Mouse (Mus musculus): Measurements from ENCODE around the gene Tspan14. TPM values are rescaled to one million over a fixed set of nuclear protein-coding genes. Genes with fewer than 3 reads are reported as not detected.

Tspan14 gene
- polyA plus RNA-seq (2016; fragmentation: Nextera tagmentation; extraction: Ambion mirVana), result 99.6 and 99.7 TPM in 2 replicates

DNA sequence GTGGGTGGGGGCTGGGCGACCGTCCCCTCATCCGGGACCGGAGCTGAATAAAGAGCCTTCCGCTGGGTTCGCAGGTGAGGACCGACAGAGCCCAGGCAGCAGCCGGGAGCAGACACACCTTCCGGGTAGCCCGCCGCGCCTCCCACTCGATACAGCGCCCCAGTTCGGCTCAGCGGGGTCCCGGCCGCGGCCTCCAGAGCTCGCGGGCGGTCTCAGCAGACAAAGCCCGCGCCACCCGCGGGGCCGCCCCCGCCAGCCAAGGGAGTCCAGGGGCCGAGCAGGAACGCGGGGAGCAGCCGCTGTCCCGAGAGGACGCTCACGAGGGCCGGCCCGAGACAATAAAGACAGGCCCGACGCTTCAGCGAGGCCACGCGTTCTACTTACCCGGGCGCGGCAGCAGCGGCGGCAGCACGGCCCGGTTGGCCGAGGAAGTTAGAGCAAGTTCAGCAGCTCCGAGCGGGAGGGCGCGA lies at the start of gene Tspan14:
TSS of gene Tspan14 (minus strand) at position 416 of the 470 bp plus-strand sequence.
- H3K9ac ChIP-seq, result peak within 1 kb of the TSS; percentile 92
- peak within 1 kb of the TSS; percentile 79 for H3K27ac ChIP-seq
- H3K36me3 ChIP-seq, result no peaks in the 10 kb centered on the region
- H3K27me3 ChIP-seq (replicated peaks), result no peaks in the 10 kb centered on the region
- peak within 1 kb of the TSS; percentile 87 for H3K4me3 ChIP-seq
- peaks cover 35% of the 10 kb centered on the region for H3K4me1 ChIP-seq
- no peak; the same call in 1 of the 2 replicates for ATAC-seq (ENCODE audit: low FRiP score, low read depth)
- peak within 1 kb of the TSS; percentile 92 for H3K4me2 ChIP-seq (replicated peaks)
- WGBS, result under 1% methylated on average over 54 of the region's 54 CpGs
- no peaks in the 10 kb centered on the region for H3K9me3 ChIP-seq

GRCm38 (mm10) chr14:41014701-41015240 lies 48.2 kb upstream of the Tspan14 start:
- Histone ChIP-seq H3K27ac (no peak overlapping the region), H3K9me3 (no peaks in the 10 kb centered on the region), H3K4me1 (no peaks in the 10 kb centered on the region), H3K36me3 (no peaks in the 10 kb centered on the region), H3K27me3 (replicated peaks) (no peaks in the 10 kb centered on the region), H3K4me2 (replicated peaks) (no peak overlapping the region), H3K9ac (no peak overlapping the region), H3K4me3 (no peak overlapping the region)
- no peak for ATAC-seq (ENCODE audit: low FRiP score, low read depth)
- WGBS, result 78% methylated on average over 5 of the region's 5 CpGs

DNA sequence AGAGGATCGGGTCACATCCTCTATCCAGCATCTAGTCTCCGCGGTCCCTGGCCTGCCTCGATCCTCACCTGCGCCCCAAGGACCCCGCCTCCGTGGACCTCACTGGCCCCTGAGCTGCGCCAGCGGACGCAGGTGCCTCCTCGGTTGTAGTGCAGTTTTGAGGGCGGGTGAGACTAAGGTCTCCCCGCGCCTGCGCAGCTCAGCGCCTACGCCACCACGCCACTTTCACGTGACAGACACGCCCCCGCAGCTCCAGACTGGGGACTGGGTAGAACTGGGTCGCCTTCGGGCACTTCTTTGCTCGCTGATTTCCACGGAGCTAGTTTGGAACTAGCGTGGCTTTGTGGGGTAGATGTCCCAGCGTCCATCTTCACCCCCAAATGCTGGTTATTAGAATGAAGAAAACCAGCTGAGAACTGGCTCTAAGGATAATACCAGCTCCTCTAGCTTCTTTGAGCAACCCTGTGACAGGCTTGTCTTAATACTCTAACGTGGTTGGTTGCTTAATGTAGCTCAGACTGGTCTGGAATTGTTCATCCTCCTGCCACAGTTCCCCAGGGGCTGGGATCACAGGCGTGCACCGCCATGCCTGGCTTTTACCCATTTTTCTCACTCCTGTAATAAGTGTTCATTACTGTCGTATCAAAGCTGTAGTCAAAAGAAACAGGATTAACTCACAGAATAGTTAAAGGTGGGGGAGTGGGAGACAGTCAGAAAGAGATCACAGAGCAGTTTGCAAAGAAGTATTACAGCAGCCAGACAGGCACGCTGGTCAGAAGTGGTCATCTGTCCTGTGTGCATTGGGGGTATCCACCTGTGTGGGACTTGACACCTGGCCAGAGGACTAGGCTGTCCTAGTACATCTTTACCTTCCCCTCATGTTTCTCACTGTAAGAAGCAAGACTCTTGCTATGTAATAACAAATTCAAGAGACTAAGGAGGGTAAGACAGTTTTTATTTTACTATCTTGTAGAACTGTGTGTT lies 47.3 kb upstream of the Tspan14 start, which contains the start of gene Fam213a:
TSS of gene Fam213a (minus strand) at position 159 of the 984 bp plus-strand sequence.
- Histone ChIP-seq H3K27me3 (replicated peaks) (no peaks in the 10 kb centered on the region), H3K4me3 (peak within 1 kb of the TSS; percentile 50), H3K4me2 (replicated peaks) (peak within 1 kb of the TSS; percentile 71), H3K36me3 (no peaks in the 10 kb centered on the region), H3K27ac (no peak within 1 kb of the TSS), H3K9ac (peak within 1 kb of the TSS; percentile 61), H3K4me1 (no peaks in the 10 kb centered on the region), H3K9me3 (no peaks in the 10 kb centered on the region)
- peak; percentile 98 for ATAC-seq (ENCODE audit: low FRiP score, low read depth)
- 5% methylated on average over 32 of the region's 32 CpGs for WGBS

- peak overlapping the region; percentile 71 for H3K4me2 ChIP-seq (replicated peaks)
- H3K27me3 ChIP-seq (replicated peaks), result no peaks in the 10 kb centered on the region
- H3K4me3 ChIP-seq, result peak overlapping the region; percentile 50
- H3K9ac ChIP-seq, result peak overlapping the region; percentile 61
- H3K36me3 ChIP-seq, result no peaks in the 10 kb centered on the region
- WGBS, result 20% methylated on average over 9 of the region's 9 CpGs
- peak; percentile 19 for ATAC-seq (ENCODE audit: low FRiP score, low read depth)
- no peaks in the 10 kb centered on the region for H3K4me1 ChIP-seq
- no peak overlapping the region for H3K27ac ChIP-seq
- no peaks in the 10 kb centered on the region for H3K9me3 ChIP-seq
These were observed 46.5 kb upstream of the Tspan14 start for GRCm38 (mm10) chr14:41013143-41013542.

- H3K4me2 ChIP-seq (replicated peaks), result no peak overlapping the region
- H3K36me3 ChIP-seq, result no peaks in the 10 kb centered on the region
- no peak overlapping the region for H3K27ac ChIP-seq
- no peak for ATAC-seq (ENCODE audit: low FRiP score, low read depth)
- WGBS, result 88% methylated on average over 3 of the region's 3 CpGs
- H3K4me1 ChIP-seq, result no peaks in the 10 kb centered on the region
- H3K4me3 ChIP-seq, result no peak overlapping the region
- no peaks in the 10 kb centered on the region for H3K27me3 ChIP-seq (replicated peaks)
- no peaks in the 10 kb centered on the region for H3K9me3 ChIP-seq
- no peak overlapping the region for H3K9ac ChIP-seq
These were observed 45.3 kb upstream of the Tspan14 start for GRCm38 (mm10) chr14:41011916-41012315.

GRCm38 (mm10) chr14:41008138-41008537 lies 41.5 kb upstream of the Tspan14 start:
- 70% methylated on average over 2 of the region's 2 CpGs for WGBS
- H3K36me3 ChIP-seq, result no peaks in the 10 kb centered on the region
- H3K9me3 ChIP-seq, result no peaks in the 10 kb centered on the region
- no peak overlapping the region for H3K27ac ChIP-seq
- no peaks in the 10 kb centered on the region for H3K27me3 ChIP-seq (replicated peaks)
- H3K4me2 ChIP-seq (replicated peaks), result no peak overlapping the region
- ATAC-seq (ENCODE audit: low FRiP score, low read depth), result no peak
- no peak overlapping the region for H3K9ac ChIP-seq
- no peak overlapping the region for H3K4me3 ChIP-seq
- peaks cover 12% of the 10 kb centered on the region for H3K4me1 ChIP-seq

DNA sequence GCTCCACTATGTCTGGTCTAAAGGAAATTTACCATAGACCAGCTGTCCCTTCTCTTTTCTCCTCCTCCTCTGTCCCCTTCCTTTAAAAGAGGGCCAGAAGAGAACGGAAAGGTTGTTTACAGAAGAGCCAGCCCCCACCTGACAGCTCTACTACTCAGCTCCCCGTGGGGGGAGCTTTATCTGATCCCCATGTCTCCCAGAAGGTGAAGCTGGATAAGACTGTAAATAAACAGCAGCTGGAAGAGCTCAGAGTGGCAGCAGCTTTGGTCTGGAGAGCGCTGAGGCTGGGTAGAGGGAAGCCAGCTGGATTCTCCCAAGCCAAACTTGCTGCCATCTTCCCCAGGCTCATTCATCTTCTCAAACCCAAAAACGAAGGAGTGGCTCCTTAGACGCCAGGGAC lies 41.0 kb upstream of the Tspan14 start:
- H3K4me3 ChIP-seq, result no peak overlapping the region

GRCm38 (mm10) chr14:41006899-41007298 lies 40.3 kb upstream of the Tspan14 start:
- WGBS, result 64% methylated on average over 3 of the region's 3 CpGs
- no peaks in the 10 kb centered on the region for H3K27me3 ChIP-seq (replicated peaks)
- 0 out of 2 replicates have a peak, but pooled peaks cover 2% of the 10 kb centered on the region for H3K36me3 ChIP-seq
- no peak overlapping the region for H3K9ac ChIP-seq
- no peak overlapping the region for H3K4me2 ChIP-seq (replicated peaks)
- no peak overlapping the region for H3K4me3 ChIP-seq
- peaks cover 12% of the 10 kb centered on the region for H3K4me1 ChIP-seq
- H3K27ac ChIP-seq, result no peak overlapping the region
- H3K9me3 ChIP-seq, result no peaks in the 10 kb centered on the region
- ATAC-seq (ENCODE audit: low FRiP score, low read depth), result no peak

More for the DNA sequence above, 41.0 kb upstream of the Tspan14 start:
- H3K36me3 ChIP-seq, result no peaks in the 10 kb centered on the region
- peaks cover 12% of the 10 kb centered on the region for H3K4me1 ChIP-seq
- ATAC-seq (ENCODE audit: low FRiP score, low read depth), result no peak
- H3K27me3 ChIP-seq (replicated peaks), result no peaks in the 10 kb centered on the region
- WGBS, result 48% methylated on average over 5 of the region's 5 CpGs
- H3K9me3 ChIP-seq, result no peaks in the 10 kb centered on the region
- H3K27ac ChIP-seq, result no peak overlapping the region
- no peak overlapping the region for H3K9ac ChIP-seq
- H3K4me2 ChIP-seq (replicated peaks), result no peak overlapping the region

GRCm38 (mm10) chr14:41006263-41006662 lies 39.7 kb upstream of the Tspan14 start:
- ATAC-seq (ENCODE audit: low FRiP score, low read depth), result no peak
- H3K4me1 ChIP-seq, result peaks cover 12% of the 10 kb centered on the region
- H3K4me2 ChIP-seq (replicated peaks), result no peak overlapping the region
- no peaks in the 10 kb centered on the region for H3K9me3 ChIP-seq
- no peak overlapping the region for H3K4me3 ChIP-seq
- no peak overlapping the region for H3K9ac ChIP-seq
- H3K36me3 ChIP-seq, result 0 out of 2 replicates have a peak, but pooled peaks cover 7% of the 10 kb centered on the region
- no peaks in the 10 kb centered on the region for H3K27me3 ChIP-seq (replicated peaks)
- H3K27ac ChIP-seq, result no peak overlapping the region
- WGBS, result 93% methylated on average over 10 of the region's 10 CpGs

DNA sequence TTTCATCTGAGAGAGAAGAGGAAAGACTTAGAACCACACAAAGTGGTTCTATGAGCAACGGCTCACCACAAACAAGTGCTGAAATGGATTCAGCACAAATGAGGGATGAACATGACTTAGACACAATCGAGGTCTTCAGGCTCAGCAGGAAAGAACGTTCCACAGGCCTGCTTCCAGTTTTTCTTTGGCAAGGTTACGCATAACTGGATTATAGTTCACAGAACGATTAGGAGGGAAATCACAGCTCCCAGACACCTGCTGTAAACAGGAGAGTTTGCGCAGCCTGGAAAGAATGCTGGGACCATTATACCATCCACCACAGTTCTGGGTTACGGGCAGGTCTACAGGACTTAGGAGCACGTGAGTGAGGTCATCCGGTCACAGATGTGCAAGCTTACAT lies 39.1 kb upstream of the Tspan14 start:
- ATAC-seq (ENCODE audit: low FRiP score, low read depth), result no peak
- no peak overlapping the region for H3K9ac ChIP-seq
- H3K27ac ChIP-seq, result no peak overlapping the region
- peaks cover 12% of the 10 kb centered on the region for H3K4me1 ChIP-seq
- no peak overlapping the region for H3K4me3 ChIP-seq
- 92% methylated on average over 9 of the region's 9 CpGs for WGBS
- H3K9me3 ChIP-seq, result no peaks in the 10 kb centered on the region
- H3K4me2 ChIP-seq (replicated peaks), result no peak overlapping the region
- 0 out of 2 replicates have a peak, but pooled peaks cover 7% of the 10 kb centered on the region for H3K36me3 ChIP-seq
- H3K27me3 ChIP-seq (replicated peaks), result no peaks in the 10 kb centered on the region

DNA sequence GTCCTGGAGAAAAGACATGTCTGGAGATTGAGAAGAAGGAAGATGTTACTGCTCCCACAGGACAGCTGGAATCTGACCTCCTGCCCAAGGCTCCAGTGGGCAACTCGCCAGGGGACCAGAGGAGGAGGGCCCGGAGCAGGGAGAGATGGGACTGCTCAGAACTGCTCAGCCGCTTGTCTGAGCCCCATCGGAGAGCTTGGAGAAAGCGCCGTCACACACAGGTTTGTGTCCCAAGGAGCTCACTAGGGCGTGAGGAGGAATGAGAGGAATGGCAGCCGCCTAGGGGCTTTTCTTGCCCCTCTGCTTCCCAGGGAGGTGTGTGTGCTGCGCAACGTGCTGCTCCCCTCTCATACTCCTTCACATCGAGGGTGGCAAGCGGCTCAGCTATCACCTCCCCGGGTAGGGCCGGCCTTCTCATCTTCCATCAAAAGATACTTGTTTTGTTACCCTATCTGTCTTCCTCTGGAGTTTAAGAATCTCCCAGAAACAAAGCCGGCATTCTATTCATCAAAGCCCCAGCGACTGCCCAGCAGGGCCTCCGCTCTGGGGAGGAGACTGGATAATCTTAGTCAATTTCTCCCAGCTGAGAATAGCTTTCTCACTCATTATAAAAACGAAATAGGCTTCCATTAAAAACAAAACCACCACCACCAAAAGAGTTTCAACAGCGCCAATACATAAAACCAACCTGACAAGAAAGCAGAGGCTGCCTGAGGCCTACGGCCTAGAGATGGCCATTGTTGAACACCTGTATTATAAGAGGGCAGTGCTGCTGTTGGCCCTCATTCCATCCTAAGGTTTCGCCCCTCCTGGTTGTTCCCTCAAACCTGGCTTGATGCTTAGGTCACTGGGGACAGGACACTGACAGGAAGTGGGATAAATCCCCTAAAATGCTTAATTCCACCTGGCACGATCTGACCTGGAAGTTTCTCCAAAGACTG lies 37.9 kb upstream of the Tspan14 start:
- peaks cover 12% of the 10 kb centered on the region for H3K4me1 ChIP-seq
- no peak overlapping the region for H3K9ac ChIP-seq
- H3K4me3 ChIP-seq, result no peak overlapping the region
- WGBS, result 12% methylated on average over 22 of the region's 22 CpGs
- 0 out of 2 replicates have a peak, but pooled peaks cover 7% of the 10 kb centered on the region for H3K36me3 ChIP-seq
- ATAC-seq (ENCODE audit: low FRiP score, low read depth), result peak; percentile 39; the same call in 1 of the 2 replicates
- H3K27ac ChIP-seq, result no peak overlapping the region
- H3K9me3 ChIP-seq, result no peaks in the 10 kb centered on the region
- peak overlapping the region; percentile 45 for H3K4me2 ChIP-seq (replicated peaks)
- H3K27me3 ChIP-seq (replicated peaks), result no peaks in the 10 kb centered on the region
